Comparison of ENCODE assay signal across 9 mouse cellular contexts in genomic region chr17:46627409-46627808, GRCm38 (mm10). TPM values are rescaled to one million over a fixed set of nuclear protein-coding genes. Genes with fewer than 3 reads are reported as not detected.
DNase-seq lines count a peak whose midpoint lies in the region; ATAC-seq and TF ChIP-seq lines count a peak whose summit lies in the region.
"Had no signal": no experiment of that assay in that cellular context is flagged by ENCODE, and none has a peak within 500 bp of the region (broad histone marks: within the 10 kb centered on the region; RNA-seq: fewer than 3 reads in every experiment).

No protein-coding gene starts in this region.

- peak overlapping the region; percentile 79 for H3K4me3 ChIP-seq in heart, embryonic 12.5 days
- H3K4me3 ChIP-seq in heart, adult 2 months, result no peak overlapping the region
- H3K4me3 ChIP-seq in embryonic facial prominence, embryonic 14.5 days (ENCODE audit: low read depth, low read length), result peak overlapping the region; percentile 99
- peak overlapping the region; percentile 95 for H3K4me3 ChIP-seq in intestine, embryonic 15.5 days (replicated peaks)
- peak overlapping the region; percentile 70 for H3K4me3 ChIP-seq in midbrain, embryonic 15.5 days

- no peaks in the 10 kb centered on the region for H3K79me2 ChIP-seq in heart, adult 2 months (replicated peaks; ENCODE audit: control insufficient read depth, insufficient read depth, low read length)

- H3K36me3 ChIP-seq in heart, embryonic 12.5 days, result peaks cover 9% of the 10 kb centered on the region
- H3K36me3 ChIP-seq in heart, adult 2 months (ENCODE audit: control insufficient read depth, insufficient read depth, low read length), result no peaks in the 10 kb centered on the region
- no peaks in the 10 kb centered on the region for H3K36me3 ChIP-seq in embryonic facial prominence, embryonic 14.5 days (ENCODE audit: control insufficient read depth, insufficient read depth, low read length)
- H3K36me3 ChIP-seq in intestine, embryonic 15.5 days, result peaks cover under 1% of the 10 kb centered on the region; the same call in 1 of the 2 replicates
- peaks cover 13% of the 10 kb centered on the region for H3K36me3 ChIP-seq in midbrain, embryonic 15.5 days (replicated peaks)

- H3K4me1 ChIP-seq in heart, embryonic 12.5 days (replicated peaks), result peaks cover 75% of the 10 kb centered on the region
- H3K4me1 ChIP-seq in heart, adult 2 months (ENCODE audit: control insufficient read depth, insufficient read depth, low read length), result peaks cover 4% of the 10 kb centered on the region
- H3K4me1 ChIP-seq in embryonic facial prominence, embryonic 14.5 days (ENCODE audit: control insufficient read depth, insufficient read depth, low read length), result peaks cover 67% of the 10 kb centered on the region
- H3K4me1 ChIP-seq in intestine, embryonic 15.5 days (replicated peaks), result peaks cover 52% of the 10 kb centered on the region
- H3K4me1 ChIP-seq in midbrain, embryonic 15.5 days, result peaks cover 48% of the 10 kb centered on the region

- no peaks in the 10 kb centered on the region for H3K9me3 ChIP-seq in heart, embryonic 12.5 days (replicated peaks)
- H3K9me3 ChIP-seq in embryonic facial prominence, embryonic 14.5 days (ENCODE audit: control insufficient read depth, low read length), result no peaks in the 10 kb centered on the region
- no peaks in the 10 kb centered on the region for H3K9me3 ChIP-seq in intestine, embryonic 15.5 days
- H3K9me3 ChIP-seq in midbrain, embryonic 15.5 days, result no peaks in the 10 kb centered on the region

- WGBS in heart, embryonic 12.5 days, result 56% methylated on average over 6 of the region's 6 CpGs
- WGBS in heart, adult 2 months, result 76% methylated on average over 6 of the region's 6 CpGs
- 34% methylated on average over 6 of the region's 6 CpGs for WGBS in embryonic facial prominence, embryonic 14.5 days
- 33% methylated on average over 6 of the region's 6 CpGs for WGBS in intestine, embryonic 15.5 days
- 70% methylated on average over 6 of the region's 6 CpGs for WGBS in midbrain, embryonic 15.5 days

- peak overlapping the region; percentile 95 for H3K9ac ChIP-seq in heart, embryonic 12.5 days
- no peak overlapping the region for H3K9ac ChIP-seq in heart, adult 2 months (ENCODE audit: low read depth, low read length)
- H3K9ac ChIP-seq in embryonic facial prominence, embryonic 14.5 days (ENCODE audit: low read depth, low read length), result peak overlapping the region; percentile 98
- peak overlapping the region; percentile 96 for H3K9ac ChIP-seq in intestine, embryonic 15.5 days
- H3K9ac ChIP-seq in midbrain, embryonic 15.5 days, result peak overlapping the region; percentile 90; the same call in 1 of the 2 replicates

- DNase-seq in heart, adult 2 months, result no peak
- DNase-seq in embryonic facial prominence, embryonic 14.5 days (ENCODE audit: low spot score), result no peak
- DNase-seq in thymus, postnatal 14 days, result no peak
- DNase-seq in kidney, adult 8-10 months, result no peak
- DNase-seq: cerebellum, adult 11-12 months had no signal

- intact Hi-C loops in heart, adult 2 months (cut with DNase I), result no loop called here

- no peak for TF ChIP-seq EP300 in heart, adult 2 months (IDR thresholded peaks at IDR 0.05; ENCODE audit: insufficient read depth, low read depth, low read length)

- H3K27me3 ChIP-seq in heart, embryonic 12.5 days (replicated peaks), result no peaks in the 10 kb centered on the region
- H3K27me3 ChIP-seq in heart, adult 2 months (ENCODE audit: control insufficient read depth, insufficient read depth, low read length), result no peaks in the 10 kb centered on the region
- no peaks in the 10 kb centered on the region for H3K27me3 ChIP-seq in embryonic facial prominence, embryonic 14.5 days (replicated peaks; ENCODE audit: control insufficient read depth, insufficient read depth, low read length)
- H3K27me3 ChIP-seq in intestine, embryonic 15.5 days (replicated peaks), result no peaks in the 10 kb centered on the region
- H3K27me3 ChIP-seq in midbrain, embryonic 15.5 days (replicated peaks), result no peaks in the 10 kb centered on the region

- ATAC-seq in heart, embryonic 12.5 days (ENCODE audit: insufficient number of reproducible peaks, low FRiP score), result no peak
- no peak for ATAC-seq in embryonic facial prominence, embryonic 14.5 days (ENCODE audit: low read depth)
- ATAC-seq in intestine, embryonic 15.5 days, result no peak
- no peak for ATAC-seq in midbrain, embryonic 15.5 days (replicated peaks)
- no peak for ATAC-seq in megakaryocyte progenitor cell, adult 5-6 weeks (replicated peaks; ENCODE audit: poor library complexity)

- TF ChIP-seq CTCF in heart, adult 2 months (IDR thresholded peaks at IDR 0.05), result no peak

- TF ChIP-seq POLR2A in heart, adult 2 months (IDR thresholded peaks at IDR 0.05; ENCODE audit: insufficient read depth, low read depth, low read length), result no peak

- peak overlapping the region; percentile 94; the same call in 1 of the 2 replicates for H3K27ac ChIP-seq in heart, embryonic 12.5 days (ENCODE audit: poor library complexity, severe bottlenecking)
- no peak overlapping the region for H3K27ac ChIP-seq in heart, adult 2 months
- peak overlapping the region; percentile 96; the same call in 1 of the 2 replicates for H3K27ac ChIP-seq in embryonic facial prominence, embryonic 14.5 days (replicated peaks; ENCODE audit: low read depth, low read length)
- no peak overlapping the region for H3K27ac ChIP-seq in intestine, embryonic 15.5 days
- H3K27ac ChIP-seq in midbrain, embryonic 15.5 days, result no peak overlapping the region

- peak overlapping the region; percentile 88 for H3K4me2 ChIP-seq in heart, embryonic 12.5 days
- peak overlapping the region; percentile 77 for H3K4me2 ChIP-seq in embryonic facial prominence, embryonic 14.5 days (ENCODE audit: low read depth, low read length)
- H3K4me2 ChIP-seq in intestine, embryonic 15.5 days (replicated peaks), result peak overlapping the region; percentile 77
- peak overlapping the region; percentile 72 for H3K4me2 ChIP-seq in midbrain, embryonic 15.5 days

RNA-seq across cellular contexts. Expression of gene Ptk7, which starts 1.9 kb away (rescaled TPM):
- polyA plus RNA-seq in heart, embryonic 12.5 days (2016; fragmentation: Nextera tagmentation; extraction: Ambion mirVana), result 68.5 and 71.4 TPM in 2 replicates
- total RNA-seq in heart, adult 2 months (2021), result 1 to 10 TPM; 2.6 TPM
- 2.8 and 3.1 TPM in 2 replicates for polyA plus RNA-seq in heart, adult 2 months (2012; rRNA removed)
- 68.0 and 90.7 TPM in 2 replicates for polyA plus RNA-seq in embryonic facial prominence, embryonic 14.5 days (2014; fragmentation: Nextera tagmentation; extraction: Ambion mirVana)
- 61.8 and 66.2 TPM in 2 replicates for polyA plus RNA-seq in intestine, embryonic 15.5 days (2015; fragmentation: Nextera tagmentation; extraction: Ambion mirVana)
- polyA plus RNA-seq in midbrain, embryonic 15.5 days (2015; fragmentation: Nextera tagmentation; extraction: Ambion mirVana), result 33.6 and 34.8 TPM in 2 replicates
- total RNA-seq in megakaryocyte progenitor cell, adult 5-6 weeks (2015), result 1.4 and 2.0 TPM in 2 replicates
- total RNA-seq in megakaryocyte progenitor cell, adult 5-6 weeks (2017), result 3.0 and 3.6 TPM in 2 replicates

RNA-seq across cellular contexts. Expression of gene Klc4, which starts 18.4 kb away (rescaled TPM):
- polyA plus RNA-seq in heart, embryonic 12.5 days (2016; fragmentation: Nextera tagmentation; extraction: Ambion mirVana), result 19.9 and 21.1 TPM in 2 replicates
- 10 to 100 TPM; 23.5 to 25.7 TPM for total RNA-seq in heart, adult 2 months (2021)
- polyA plus RNA-seq in heart, adult 2 months (2012; rRNA removed), result 20.9 and 22.3 TPM in 2 replicates
- 15.8 and 20.3 TPM in 2 replicates for polyA plus RNA-seq in embryonic facial prominence, embryonic 14.5 days (2014; fragmentation: Nextera tagmentation; extraction: Ambion mirVana)
- polyA plus RNA-seq in intestine, embryonic 15.5 days (2015; fragmentation: Nextera tagmentation; extraction: Ambion mirVana), result 64.6 and 73.2 TPM in 2 replicates
- 42.5 and 44.5 TPM in 2 replicates for polyA plus RNA-seq in midbrain, embryonic 15.5 days (2015; fragmentation: Nextera tagmentation; extraction: Ambion mirVana)
- total RNA-seq in megakaryocyte progenitor cell, adult 5-6 weeks (2015), result 1.9 and 2.9 TPM in 2 replicates
- 7.5 and 9.5 TPM in 2 replicates for total RNA-seq in megakaryocyte progenitor cell, adult 5-6 weeks (2017)

RNA-seq across cellular contexts. Expression of gene Mrpl2, which starts 18.6 kb away (rescaled TPM):
- 90.9 and 99.0 TPM in 2 replicates for polyA plus RNA-seq in heart, embryonic 12.5 days (2016; fragmentation: Nextera tagmentation; extraction: Ambion mirVana)
- total RNA-seq in heart, adult 2 months (2021), result 100 to 1,000 TPM; 112 to 132 TPM
- polyA plus RNA-seq in heart, adult 2 months (2012; rRNA removed), result 71.5 and 87.8 TPM in 2 replicates
- 91.8 and 100 TPM in 2 replicates for polyA plus RNA-seq in embryonic facial prominence, embryonic 14.5 days (2014; fragmentation: Nextera tagmentation; extraction: Ambion mirVana)
- 148 and 156 TPM in 2 replicates for polyA plus RNA-seq in intestine, embryonic 15.5 days (2015; fragmentation: Nextera tagmentation; extraction: Ambion mirVana)
- polyA plus RNA-seq in midbrain, embryonic 15.5 days (2015; fragmentation: Nextera tagmentation; extraction: Ambion mirVana), result 60.6 and 74.5 TPM in 2 replicates
- total RNA-seq in megakaryocyte progenitor cell, adult 5-6 weeks (2015), result 80.1 and 101 TPM in 2 replicates
- 75.5 and 84.7 TPM in 2 replicates for total RNA-seq in megakaryocyte progenitor cell, adult 5-6 weeks (2017)

RNA-seq across cellular contexts. Expression of gene Cul7, which starts 22.7 kb away (rescaled TPM):
- 48.1 and 53.1 TPM in 2 replicates for polyA plus RNA-seq in heart, embryonic 12.5 days (2016; fragmentation: Nextera tagmentation; extraction: Ambion mirVana)
- total RNA-seq in heart, adult 2 months (2021), result 10 to 100 TPM; 16.8 to 18.4 TPM
- polyA plus RNA-seq in heart, adult 2 months (2012; rRNA removed), result 23.4 and 24.7 TPM in 2 replicates
- 48.5 and 50.1 TPM in 2 replicates for polyA plus RNA-seq in embryonic facial prominence, embryonic 14.5 days (2014; fragmentation: Nextera tagmentation; extraction: Ambion mirVana)
- 41.1 and 45.7 TPM in 2 replicates for polyA plus RNA-seq in intestine, embryonic 15.5 days (2015; fragmentation: Nextera tagmentation; extraction: Ambion mirVana)
- polyA plus RNA-seq in midbrain, embryonic 15.5 days (2015; fragmentation: Nextera tagmentation; extraction: Ambion mirVana), result 44.7 and 46.3 TPM in 2 replicates
- total RNA-seq in megakaryocyte progenitor cell, adult 5-6 weeks (2015), result 7.3 and 7.6 TPM in 2 replicates
- 9.1 and 14.3 TPM in 2 replicates for total RNA-seq in megakaryocyte progenitor cell, adult 5-6 weeks (2017)

RNA-seq across cellular contexts. Expression of gene Rrp36, which starts 46.7 kb away (rescaled TPM):
- polyA plus RNA-seq in heart, embryonic 12.5 days (2016; fragmentation: Nextera tagmentation; extraction: Ambion mirVana), result 36.5 and 38.9 TPM in 2 replicates
- 10 to 100 TPM; 10.7 to 11.3 TPM for total RNA-seq in heart, adult 2 months (2021)
- 19.4 and 24.3 TPM in 2 replicates for polyA plus RNA-seq in heart, adult 2 months (2012; rRNA removed)
- polyA plus RNA-seq in embryonic facial prominence, embryonic 14.5 days (2014; fragmentation: Nextera tagmentation; extraction: Ambion mirVana), result 34.5 and 41.9 TPM in 2 replicates
- polyA plus RNA-seq in intestine, embryonic 15.5 days (2015; fragmentation: Nextera tagmentation; extraction: Ambion mirVana), result 56.4 and 58.4 TPM in 2 replicates
- polyA plus RNA-seq in midbrain, embryonic 15.5 days (2015; fragmentation: Nextera tagmentation; extraction: Ambion mirVana), result 49.9 and 50.8 TPM in 2 replicates
- total RNA-seq in megakaryocyte progenitor cell, adult 5-6 weeks (2015), result 12.4 and 13.6 TPM in 2 replicates
- total RNA-seq in megakaryocyte progenitor cell, adult 5-6 weeks (2017), result 70.4 and 89.7 TPM in 2 replicates

Comparison
In these comparisons a context has a peak if more than half of its experiments do, and no peak if none do; other contexts are left out.
1. H3K27ac ChIP-seq: peak in heart, embryonic 12.5 days (single experiment) and embryonic facial prominence, embryonic 14.5 days (single experiment); none in heart, adult 2 months (single experiment), intestine, embryonic 15.5 days (single experiment) and midbrain, embryonic 15.5 days (single experiment).
2. Peak in every context shown above with its lines, with median percentiles within 50 percentile points of each other: H3K4me2 ChIP-seq.